Mouse (Mus musculus) cerebellum, adult 2 months (tissue): ENCODE data around the gene Rbm6. TPM values are rescaled to one million over a fixed set of nuclear protein-coding genes. Genes with fewer than 3 reads are reported as not detected.

Experiments used
- DNase-seq, 2 experiments: peaks; one replicate each; pipeline ENCODE4 v3.0.0; 2021
- H3K27ac ChIP-seq: fragments of 200-500 bp; 2 replicates; pipeline ENCODE4 v1.5.1; 2012; ENCODE audit warnings: low read length, control low read depth, inconsistent platforms; ENCODE audit not compliant: insufficient read depth
- H3K27me3 ChIP-seq: fragments of 200-500 bp; 2 replicates; pipeline ENCODE4 v1.6.1; 2012; ENCODE audit warnings: inconsistent platforms, mild to moderate bottlenecking, low read length, moderate library complexity; ENCODE audit not compliant: control insufficient read depth, insufficient read depth
- H3K4me1 ChIP-seq: fragments of 200-500 bp; 2 replicates; pipeline ENCODE4 v1.6.1; 2011; ENCODE audit warnings: low read length; ENCODE audit not compliant: control insufficient read depth, insufficient read depth
- H3K4me3 ChIP-seq: fragments of 200-500 bp; replicated peaks from 2 replicates; pipeline ENCODE3; 2011; ENCODE audit warnings: mild to moderate bottlenecking, low read depth, low read length, control low read depth; ENCODE audit not compliant: insufficient read depth
- CTCF ChIP-seq: fragments of 200-500 bp; IDR thresholded peaks from 2 replicates; pipeline ENCODE4 v1.5.1; 2011; ENCODE audit warnings: low read depth, mild to moderate bottlenecking, control low read depth, low read length, moderate library complexity, borderline replicate concordance; ENCODE audit not compliant: insufficient read depth
- POLR2A ChIP-seq: fragments of 200-500 bp; IDR thresholded peaks from 2 replicates; pipeline ENCODE4 v1.6.1; 2011; ENCODE audit warnings: low read length, control low read depth, borderline replicate concordance; ENCODE audit not compliant: insufficient read depth
- WGBS: fragments of 180-500 bp; shearing (Covaris S2); methylation state at CpG from one replicate; pipeline ENCODE4 v1.1.7; 2018; 5-methylcytosine and 5-hydroxymethylcytosine counted together
- polyA plus RNA-seq: library from polyadenylated mRNA; depleted of rRNA; stranded (reverse); fragments of >200 nt; gene quantifications from 2 replicates; pipeline ENCODE4 v1.2.3, GENCODE M21; 2012; rRNA removed

Rbm6 gene
- polyA plus RNA-seq, result 64.5 and 66.4 TPM in 2 replicates

DNA sequence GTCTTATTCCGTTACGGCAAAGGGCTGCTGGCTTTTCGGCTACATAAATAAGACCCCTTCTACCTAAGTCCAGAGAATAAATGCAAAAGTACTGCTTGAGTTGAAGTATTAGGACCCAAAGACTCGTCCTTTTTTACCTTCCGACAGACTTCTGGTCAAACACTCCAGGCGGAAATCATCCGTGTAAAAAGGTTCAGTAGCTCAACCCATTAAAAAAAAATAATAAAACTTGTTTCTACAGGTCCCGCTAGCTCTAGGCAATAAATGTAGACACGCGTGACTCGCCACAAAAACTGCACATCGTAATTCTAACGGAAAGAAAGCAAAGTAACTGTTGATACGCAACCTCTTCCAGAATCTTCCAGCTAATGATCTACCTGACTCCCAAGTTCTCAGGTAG lies at the start of gene Rbm6:
TSS of gene Rbm6 (minus strand) at position 101 of the 400 bp plus-strand sequence.
- Histone ChIP-seq H3K4me1 (no peaks in the 10 kb centered on the region), H3K4me3 (peak within 1 kb of the TSS; percentile 97), H3K27ac (peak within 1 kb of the TSS; percentile 72), H3K27me3 (no peaks in the 10 kb centered on the region)
- TF ChIP-seq CTCF (no peak), POLR2A (no peak)
- WGBS, result 8% methylated on average over 14 of the region's 14 CpGs
- no peak for DNase-seq

DNA sequence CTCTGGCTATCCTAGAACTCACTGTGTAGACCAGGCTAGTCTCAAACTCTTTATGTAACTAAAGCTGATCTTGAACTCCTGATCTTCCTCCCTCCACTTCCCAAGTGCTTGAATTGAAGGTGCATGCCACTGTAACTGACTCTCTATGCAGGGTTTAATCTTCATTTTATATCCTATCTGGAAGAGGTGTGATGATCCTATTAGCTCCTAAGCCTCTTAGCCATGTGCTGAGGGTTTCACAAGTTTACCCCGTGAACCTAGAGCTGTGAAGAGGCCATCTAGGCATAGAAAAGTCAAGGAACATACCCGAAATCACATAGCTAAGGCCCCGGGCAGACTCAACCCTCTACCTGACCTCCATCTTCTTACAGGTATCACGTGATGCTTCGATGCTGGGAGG lies 46.4 kb upstream of the Rbm6 start:
- Histone ChIP-seq H3K27ac (no peak overlapping the region), H3K27me3 (no peaks in the 10 kb centered on the region), H3K4me3 (no peak overlapping the region), H3K4me1 (no peaks in the 10 kb centered on the region)
- no peak for DNase-seq
- no peak for TF ChIP-seq POLR2A
- TF ChIP-seq CTCF, result no peak
- 87% methylated on average over 5 of the region's 5 CpGs for WGBS

DNA sequence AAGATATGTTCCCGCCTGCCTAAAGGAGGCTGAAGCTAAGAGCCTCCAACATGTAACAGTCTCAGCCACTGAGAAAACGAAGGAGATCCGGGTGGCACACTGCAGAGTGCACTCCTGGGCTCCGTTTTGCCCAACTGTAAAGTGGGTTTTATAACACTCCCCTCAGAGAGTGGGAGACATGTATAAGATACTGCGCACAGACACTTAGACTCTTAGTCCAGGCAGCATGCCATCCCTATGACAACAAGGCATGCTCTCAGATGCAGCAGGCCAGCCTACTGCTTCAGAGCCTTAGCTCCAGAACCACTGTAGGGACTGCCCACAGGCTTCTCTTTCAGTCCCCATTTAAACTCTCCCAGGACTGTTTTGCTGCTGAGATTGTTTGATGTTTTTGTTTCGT lies 45.8 kb upstream of the Rbm6 start:
- Histone ChIP-seq H3K27ac (no peak overlapping the region), H3K4me3 (no peak overlapping the region), H3K4me1 (no peaks in the 10 kb centered on the region), H3K27me3 (no peaks in the 10 kb centered on the region)
- no peak for TF ChIP-seq CTCF
- TF ChIP-seq POLR2A, result no peak
- DNase-seq, result no peak
- WGBS, result 79% methylated on average over 6 of the region's 6 CpGs

DNA sequence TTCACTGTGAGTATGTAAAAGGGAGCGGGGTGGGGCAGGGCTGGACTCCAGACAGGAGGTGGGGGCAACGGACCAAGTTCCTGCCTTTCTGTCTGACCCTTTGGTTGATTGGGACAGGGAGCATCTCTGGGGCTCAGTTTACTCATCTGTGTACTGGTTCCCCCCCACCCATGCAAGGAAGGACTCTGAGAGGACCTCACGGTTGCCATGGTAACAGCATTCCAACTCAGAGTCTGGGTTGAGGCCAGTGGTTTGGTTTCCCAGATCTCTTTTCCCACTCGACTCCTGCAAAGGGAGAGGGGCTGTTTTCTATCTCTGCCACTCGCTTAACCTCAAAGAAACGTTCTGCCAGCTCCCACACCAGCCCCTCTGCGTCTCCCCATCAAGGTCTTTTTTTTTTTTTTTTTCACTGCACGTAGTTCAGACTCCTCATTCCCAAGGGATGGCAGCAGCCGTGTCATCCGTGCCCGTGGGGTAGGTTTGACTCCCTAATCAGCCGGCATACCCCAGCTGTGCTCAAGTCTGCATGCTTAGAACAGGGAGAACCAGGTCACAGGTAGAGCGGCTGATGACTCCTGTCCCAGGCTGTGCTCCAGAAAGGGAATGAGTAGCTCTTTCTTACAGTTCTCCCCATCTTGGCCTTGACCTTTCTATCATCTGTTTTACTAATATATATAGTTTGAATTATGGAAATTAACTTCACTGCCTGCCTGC lies 45.0 kb upstream of the Rbm6 start:
- no peak overlapping the region for H3K4me3 ChIP-seq
- TF ChIP-seq CTCF (no peak), POLR2A (no peak)
- no peak for DNase-seq
- no peak overlapping the region for H3K27ac ChIP-seq
- H3K27me3 ChIP-seq, result no peaks in the 10 kb centered on the region
- H3K4me1 ChIP-seq, result no peaks in the 10 kb centered on the region
- WGBS, result 19% methylated on average over 13 of the region's 13 CpGs

DNA sequence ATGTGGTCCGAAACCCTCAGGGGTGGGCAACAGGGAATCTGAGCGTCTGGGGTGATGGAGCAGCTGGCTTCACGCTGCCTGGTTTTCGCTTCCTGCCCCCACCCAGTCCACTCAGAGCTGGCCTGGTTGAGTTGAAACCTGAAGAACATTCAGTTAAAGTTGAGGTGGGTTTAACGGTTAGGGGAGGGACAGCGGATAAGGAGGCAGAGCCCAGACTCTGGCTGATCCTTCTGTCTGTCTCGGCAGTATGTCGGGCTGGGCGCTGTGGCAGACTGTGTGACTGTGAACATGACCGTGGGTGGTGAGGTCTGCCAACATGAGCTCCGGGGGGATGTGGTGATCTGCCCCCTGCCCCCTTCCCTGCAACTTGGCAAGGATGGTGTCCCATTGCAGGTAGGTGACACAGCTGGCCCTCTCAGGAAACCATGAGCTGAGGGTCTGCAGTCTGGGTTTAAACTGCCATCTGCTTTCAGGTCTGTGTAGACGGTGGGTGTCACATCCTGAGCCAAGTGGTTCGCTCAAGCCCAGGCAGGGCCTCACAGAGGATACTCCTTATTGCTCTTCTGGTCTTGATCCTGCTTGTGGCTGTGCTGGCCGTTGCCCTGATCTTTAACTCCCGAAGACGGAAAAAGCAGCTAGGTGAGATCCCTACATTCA lies 41.9 kb upstream of the Rbm6 start:
- no peak for TF ChIP-seq POLR2A
- H3K4me3 ChIP-seq, result no peak overlapping the region
- no peaks in the 10 kb centered on the region for H3K27me3 ChIP-seq
- DNase-seq, result no peak
- H3K4me1 ChIP-seq, result no peaks in the 10 kb centered on the region
- 26% methylated on average over 16 of the region's 16 CpGs for WGBS
- H3K27ac ChIP-seq, result no peak overlapping the region

DNA sequence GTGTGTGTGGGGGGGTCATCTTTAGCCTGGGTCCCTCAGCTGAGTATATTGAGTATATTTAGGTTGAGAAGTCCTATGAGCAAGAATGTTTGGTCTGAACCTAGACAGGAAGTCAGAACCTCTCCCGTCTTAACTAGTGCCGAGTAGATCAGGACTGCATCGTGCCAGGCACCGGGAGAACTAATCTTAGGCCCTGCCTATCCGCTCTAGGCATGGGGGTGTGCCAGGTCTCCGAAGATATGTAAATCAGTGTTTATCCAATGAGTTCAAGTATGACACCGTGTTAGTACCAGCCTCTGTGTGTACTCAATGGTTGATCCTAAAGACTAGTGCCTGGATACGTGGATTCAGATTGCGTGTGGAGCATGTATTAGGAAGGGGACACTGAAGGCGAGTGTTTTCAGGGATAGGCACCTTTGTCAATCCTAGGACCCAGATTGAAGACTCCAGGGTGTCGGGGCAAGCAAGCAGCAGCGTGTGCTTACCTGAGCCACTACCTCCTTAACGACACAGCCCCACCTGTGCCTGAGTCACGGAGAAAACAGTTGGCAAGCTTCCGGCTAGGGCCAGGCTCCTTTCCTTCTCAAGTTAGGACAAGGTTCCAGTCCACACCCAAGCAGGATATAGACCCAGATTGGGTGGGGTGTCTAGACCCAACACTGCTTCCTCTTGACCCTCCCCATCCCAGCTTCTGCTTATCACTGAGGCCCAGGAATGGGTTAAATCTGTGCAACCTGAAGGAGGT lies 37.2 kb upstream of the Rbm6 start:
- DNase-seq, result no peak
- Histone ChIP-seq H3K4me3 (no peak overlapping the region), H3K27ac (no peak overlapping the region), H3K4me1 (no peaks in the 10 kb centered on the region), H3K27me3 (no peaks in the 10 kb centered on the region)
- WGBS, result 92% methylated on average over 15 of the region's 15 CpGs
- no peak for TF ChIP-seq POLR2A
- no peak for TF ChIP-seq CTCF

DNA sequence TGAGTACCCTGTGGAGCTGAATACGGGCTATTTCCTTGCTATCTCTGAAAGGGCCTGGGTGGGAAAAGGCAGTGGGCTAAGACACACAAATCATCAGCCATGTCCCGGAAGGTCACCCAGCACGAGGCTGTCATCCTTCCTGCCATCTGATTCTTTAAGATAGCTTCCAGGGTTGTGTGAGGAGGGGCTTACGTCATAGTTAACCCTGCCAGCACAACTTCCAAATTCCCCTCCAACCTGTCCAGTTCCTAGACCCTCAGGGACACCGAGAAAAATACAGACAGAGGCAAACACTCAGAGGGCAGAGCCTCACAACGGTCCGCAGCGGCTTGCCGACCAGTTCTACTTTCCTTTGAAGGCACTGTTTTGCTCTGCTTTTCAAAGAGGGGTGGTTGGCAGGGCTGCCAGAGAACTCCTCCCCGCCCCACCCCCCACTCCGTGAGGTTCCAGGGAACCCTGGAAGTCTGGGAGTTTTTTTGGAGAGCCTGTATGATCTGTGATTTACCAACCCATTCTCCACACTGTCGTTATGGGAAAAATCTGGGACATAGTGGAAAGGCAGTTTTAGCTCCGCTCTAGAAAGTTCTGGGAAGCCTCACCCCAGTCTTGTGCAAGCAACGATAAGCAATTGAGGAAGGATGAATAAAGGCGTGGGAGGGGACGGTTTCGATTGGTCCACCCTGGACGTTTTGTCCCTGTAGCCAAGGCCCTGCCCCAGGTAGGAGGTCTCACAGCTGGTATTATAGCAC lies 35.5 kb upstream of the Rbm6 start:
- DNase-seq, result no peak
- H3K27ac ChIP-seq, result no peak overlapping the region
- no peaks in the 10 kb centered on the region for H3K4me1 ChIP-seq
- WGBS, result 43% methylated on average over 18 of the region's 18 CpGs
- H3K27me3 ChIP-seq, result no peaks in the 10 kb centered on the region
- TF ChIP-seq CTCF (no peak), POLR2A (no peak)
- H3K4me3 ChIP-seq, result no peak overlapping the region
